Mouse (Mus musculus) ovary, postnatal 14 days (tissue): Measurements from ENCODE around the gene Tnr.

Experiments
- DNase-seq: peaks from one replicate; pipeline ENCODE4 v3.0.0; 2022; ENCODE audit warnings: low spot score

The Tnr gene

GRCm38 (mm10) chr1:159523578-159523977, at the start of gene Tnr:
Gene Tnr (plus strand): TSS chr1:159523769.
- peak; percentile 7 for DNase-seq

DNA sequence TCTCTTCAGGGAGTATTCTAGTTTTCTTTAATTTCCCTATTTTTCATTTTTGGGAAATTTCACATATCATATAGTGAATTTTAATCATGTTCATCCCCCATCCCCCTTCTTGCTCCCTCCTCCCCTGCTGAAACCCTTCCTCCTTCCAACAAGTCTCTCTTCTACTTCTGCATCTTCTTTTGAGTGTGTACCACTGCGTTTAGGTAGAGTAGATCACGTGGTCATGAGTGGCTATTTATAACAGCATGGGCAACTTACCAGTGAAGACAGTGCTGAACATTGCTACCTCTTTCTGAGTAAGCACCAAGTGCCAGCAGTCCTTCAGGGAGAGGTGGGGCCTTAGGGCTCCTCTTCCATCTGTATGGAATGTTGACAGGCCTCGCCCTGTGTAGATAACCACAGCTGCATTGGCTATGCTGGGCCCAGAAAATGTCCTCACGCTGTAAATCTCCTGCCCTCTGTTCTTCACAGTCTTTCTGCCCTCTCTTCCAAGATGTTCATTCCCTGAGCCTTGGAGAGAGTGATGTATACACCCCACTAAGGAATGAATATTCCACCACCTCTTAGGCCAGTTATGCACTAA, 33.6 kb upstream of the Tnr start:
- DNase-seq: no peak

DNA sequence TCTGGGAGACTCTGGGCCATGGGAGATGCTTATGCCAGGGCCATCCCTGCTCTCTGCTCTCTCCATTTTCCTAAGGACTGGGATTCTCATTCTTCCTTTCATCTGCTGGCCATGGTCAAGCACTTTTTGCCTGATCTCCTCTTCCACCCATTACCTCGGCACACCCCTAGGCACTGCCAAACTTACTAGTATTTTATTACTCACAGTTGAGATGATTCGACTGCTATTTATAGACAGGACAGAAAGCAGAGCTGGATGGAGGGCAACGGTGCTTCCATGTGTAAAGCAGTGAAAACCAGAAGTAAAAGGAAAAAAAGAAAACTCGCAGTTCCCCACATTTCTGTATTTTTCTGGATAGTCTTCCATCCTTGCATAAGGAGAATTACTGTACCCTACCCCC, 31.0 kb upstream of the Tnr start:
- DNase-seq: no peak

DNA sequence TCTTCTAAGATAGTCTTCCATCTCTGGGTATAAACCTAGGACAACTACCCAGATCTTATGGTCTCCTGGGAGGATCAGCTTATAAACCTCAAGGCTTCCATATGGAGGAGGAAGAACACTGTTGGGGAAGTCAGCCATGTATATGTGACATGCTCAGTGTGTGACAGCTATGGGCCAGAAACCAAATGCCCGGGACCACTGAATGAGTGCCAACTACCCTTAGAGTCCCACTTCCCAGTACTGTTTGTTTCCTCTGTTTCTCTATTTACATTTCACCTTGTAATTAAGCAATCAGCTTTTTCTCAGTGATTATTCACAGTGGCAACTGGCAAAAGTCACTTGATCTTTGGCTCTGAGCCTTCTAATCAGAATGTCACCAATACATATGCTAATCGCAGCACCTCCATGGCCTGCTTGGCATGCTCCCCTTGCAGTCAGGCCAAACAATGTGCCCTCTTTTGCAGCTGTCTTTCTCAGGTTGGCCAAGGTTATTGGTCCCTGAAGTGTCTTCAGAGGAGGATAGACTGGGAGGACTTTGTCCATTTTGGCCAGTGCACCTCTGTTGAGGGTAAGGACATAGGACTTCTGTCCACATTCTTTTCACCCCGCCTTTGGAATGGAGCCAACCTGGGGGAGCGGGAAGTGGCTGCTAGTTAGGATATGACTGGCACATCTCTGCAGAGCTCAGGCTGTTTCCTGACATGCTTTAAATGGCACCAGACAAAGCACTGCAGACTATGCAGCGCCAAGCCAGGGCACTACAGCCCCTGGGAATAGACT, 29.7 kb upstream of the Tnr start:
- DNase-seq: no peak

GRCm38 (mm10) chr1:159498236-159498635, 25.3 kb upstream of the Tnr start:
- no peak for DNase-seq

GRCm38 (mm10) chr1:159499806-159500460, 23.6 kb upstream of the Tnr start:
- DNase-seq: no peak

GRCm38 (mm10) chr1:159501911-159502310, 21.7 kb upstream of the Tnr start:
- DNase-seq: no peak

GRCm38 (mm10) chr1:159510667-159511066, 12.9 kb upstream of the Tnr start:
- no peak for DNase-seq

DNA sequence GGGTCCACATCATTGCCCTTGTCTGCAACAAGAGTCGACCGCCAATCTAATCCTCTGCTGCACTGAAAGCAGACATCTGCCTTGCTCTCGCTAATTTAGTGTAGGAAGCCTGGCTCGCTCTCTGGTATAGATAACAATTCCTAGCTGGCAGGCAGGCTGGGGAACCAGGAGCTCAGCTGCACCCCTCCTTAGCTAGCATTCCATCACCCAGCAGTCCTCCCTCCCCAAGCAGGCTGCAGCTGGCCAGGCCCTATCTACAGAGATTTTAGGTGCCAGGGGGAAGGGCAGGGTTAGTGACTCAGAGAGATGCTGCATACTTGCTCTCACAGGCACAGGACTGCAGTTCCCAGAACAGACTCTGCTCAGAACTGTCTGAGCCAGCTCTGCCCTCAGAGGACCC, 5.9 kb upstream of the Tnr start:
- DNase-seq: no peak

GRCm38 (mm10) chr1:159519206-159519605, 4.4 kb upstream of the Tnr start:
- no peak for DNase-seq

DNA sequence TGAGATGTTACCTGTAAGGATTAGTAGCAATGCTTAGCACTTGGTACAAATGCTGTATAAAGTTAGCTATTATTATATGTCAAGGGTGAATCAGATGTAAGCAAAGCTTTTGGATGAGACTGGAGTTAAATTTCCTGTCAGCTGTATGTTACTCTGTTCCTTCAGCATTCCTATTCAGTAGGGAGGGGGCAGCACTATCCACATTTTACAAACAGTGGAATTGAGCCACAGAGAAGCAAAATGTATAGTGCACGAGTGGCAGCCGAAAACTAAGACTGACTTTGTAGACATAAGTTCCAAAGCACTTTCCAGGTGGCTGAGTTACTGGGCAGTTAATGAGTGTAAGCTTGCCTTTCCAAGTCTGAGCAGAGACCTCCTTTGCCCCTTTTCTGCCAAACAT, 500 bp upstream of the Tnr start:
- no peak for DNase-seq

DNA sequence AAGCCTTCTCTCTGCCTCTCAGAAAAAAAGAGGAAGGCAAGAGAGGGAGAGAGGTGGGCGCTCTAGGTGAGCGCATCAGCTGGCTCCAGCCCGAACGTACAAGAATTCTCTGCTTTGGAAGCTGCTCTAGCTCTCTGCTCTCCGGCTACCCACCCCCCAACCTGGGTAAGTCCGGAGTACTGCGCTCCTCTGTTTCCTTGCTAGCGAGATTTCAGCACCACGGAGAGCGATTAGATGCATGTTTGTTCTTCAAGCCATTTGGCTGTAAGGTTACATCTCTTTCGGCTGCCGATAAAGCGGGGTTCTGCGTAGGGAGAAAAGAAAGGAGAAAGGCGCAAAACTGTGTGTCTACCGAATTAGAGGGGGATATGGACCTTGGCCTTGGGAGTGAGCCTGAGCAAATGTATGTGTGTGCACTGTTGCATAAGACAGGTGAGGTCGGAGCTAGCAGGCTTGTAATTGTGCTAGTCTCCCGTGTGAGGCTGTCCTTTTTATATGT, 531 bp downstream of the Tnr start:
- peak; percentile 72 for DNase-seq

- no peak for DNase-seq
Observed at GRCm38 (mm10) chr1:159532841-159533569, 9.4 kb downstream of the Tnr start.

- DNase-seq: no peak
Observed at GRCm38 (mm10) chr1:159535582-159535981, 12.0 kb downstream of the Tnr start.

DNA sequence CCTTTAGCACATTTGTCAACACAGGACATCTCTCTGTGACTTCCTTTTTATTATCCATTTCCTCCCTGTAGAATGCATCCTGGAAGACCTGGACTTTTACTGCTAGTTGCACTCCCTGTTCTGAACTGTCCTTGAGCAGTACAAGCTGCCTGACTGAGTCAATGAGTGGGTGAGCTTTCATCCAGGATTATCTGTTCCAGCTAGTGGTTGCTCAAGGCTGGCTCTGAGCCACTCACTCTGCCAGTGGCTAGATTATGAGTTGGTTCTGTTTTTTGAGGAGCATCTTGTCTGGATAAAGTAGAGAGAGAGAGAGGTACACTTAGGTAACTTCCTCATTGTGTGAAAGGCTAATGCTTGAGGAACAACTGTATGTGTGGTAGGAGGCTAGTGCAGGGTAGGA, 14.0 kb downstream of the Tnr start:
- no peak for DNase-seq

DNA sequence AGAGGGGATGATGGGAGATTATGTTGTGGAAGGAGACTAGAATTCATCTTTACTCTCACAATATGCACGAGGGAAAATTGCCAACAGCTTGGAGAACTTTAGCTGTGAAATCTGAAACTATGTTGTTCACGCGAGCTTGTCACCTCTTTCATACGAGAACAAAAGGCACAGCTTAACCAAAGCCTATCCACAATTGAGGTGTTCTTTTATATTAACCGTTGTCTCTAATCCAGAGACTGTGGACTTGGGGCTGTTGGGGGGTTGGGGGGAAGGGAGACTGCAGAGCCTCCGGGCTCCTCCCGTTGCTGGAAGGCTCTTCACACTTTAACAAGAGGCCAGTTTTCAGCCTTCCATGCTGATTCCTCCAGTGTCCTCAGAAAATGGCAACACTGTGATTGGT, 14.5 kb downstream of the Tnr start:
- no peak for DNase-seq

- DNase-seq: no peak
Observed at GRCm38 (mm10) chr1:159545470-159546145, 22.0 kb downstream of the Tnr start.

GRCm38 (mm10) chr1:159551036-159551435, 27.5 kb downstream of the Tnr start:
- no peak for DNase-seq

DNA sequence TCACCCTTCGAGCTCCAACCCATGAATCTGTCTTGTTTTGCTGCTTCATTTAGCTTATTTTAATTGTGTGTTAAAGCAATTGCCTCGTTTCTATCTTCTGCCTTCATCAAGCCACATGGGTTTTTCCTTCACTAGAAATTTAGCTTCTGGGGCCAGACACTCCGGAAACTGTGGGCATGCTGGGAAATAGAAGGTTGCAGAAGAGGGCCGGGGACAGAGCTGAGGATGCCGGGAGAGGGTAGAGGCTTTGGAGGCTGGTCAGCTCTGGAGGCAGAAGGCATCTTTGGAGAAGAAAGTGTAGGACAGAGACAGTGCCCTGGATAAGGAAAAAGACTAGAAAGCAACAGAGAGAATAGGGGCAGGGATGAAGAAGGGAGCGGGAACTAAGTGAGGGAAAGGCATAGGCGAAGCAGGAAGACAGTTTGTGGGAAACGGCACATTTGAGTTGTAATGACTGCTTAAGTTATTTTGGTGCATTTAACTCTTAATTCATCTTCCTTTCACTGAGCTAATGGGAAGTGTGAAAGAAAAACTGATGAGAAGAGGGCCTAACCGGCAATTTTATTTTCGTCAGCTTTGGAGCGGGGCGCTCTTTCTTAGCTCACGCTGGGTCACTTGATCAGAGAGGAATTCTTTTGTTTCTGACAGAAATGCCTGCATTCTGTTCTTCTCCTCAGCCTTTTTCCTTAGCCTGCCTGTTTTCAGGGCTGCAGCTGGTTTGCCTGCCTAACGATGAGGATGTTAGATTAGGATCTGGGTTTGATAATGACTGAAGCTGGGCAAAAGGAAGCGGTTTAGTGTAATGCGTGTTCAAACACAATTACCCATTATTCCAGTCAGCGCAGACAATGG, 28.2 kb downstream of the Tnr start:
- no peak for DNase-seq

GRCm38 (mm10) chr1:159561616-159562015, 38.0 kb downstream of the Tnr start:
- DNase-seq: no peak

DNA sequence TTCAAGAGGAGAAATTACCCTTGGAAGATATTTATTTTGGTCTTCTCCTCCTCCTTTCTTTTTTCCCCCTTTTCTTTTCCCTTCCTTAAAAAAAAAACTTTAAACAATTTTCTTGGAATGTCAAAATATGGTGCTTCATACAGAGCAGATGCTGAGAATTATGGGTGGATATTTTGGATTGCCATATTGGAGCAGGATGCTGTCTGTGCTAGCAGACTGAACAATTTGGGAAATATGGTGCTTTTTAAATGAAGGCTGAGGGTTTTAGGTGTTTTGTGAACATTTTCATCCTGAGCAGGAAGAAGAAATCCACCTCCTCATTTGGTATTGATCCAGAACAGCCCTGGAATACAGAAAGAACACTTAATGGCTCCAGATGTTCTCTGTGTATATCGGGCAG, 41.6 kb downstream of the Tnr start:
- no peak for DNase-seq
